Mouse (Mus musculus): ENCODE measurements at regions not wholly inside any gene's neighbourhood (a gene's known extent, or its start where the extent isn't known, plus 50 kb on each side); places are given as distances from the start of the nearest gene placed in this dataset.

DNA sequence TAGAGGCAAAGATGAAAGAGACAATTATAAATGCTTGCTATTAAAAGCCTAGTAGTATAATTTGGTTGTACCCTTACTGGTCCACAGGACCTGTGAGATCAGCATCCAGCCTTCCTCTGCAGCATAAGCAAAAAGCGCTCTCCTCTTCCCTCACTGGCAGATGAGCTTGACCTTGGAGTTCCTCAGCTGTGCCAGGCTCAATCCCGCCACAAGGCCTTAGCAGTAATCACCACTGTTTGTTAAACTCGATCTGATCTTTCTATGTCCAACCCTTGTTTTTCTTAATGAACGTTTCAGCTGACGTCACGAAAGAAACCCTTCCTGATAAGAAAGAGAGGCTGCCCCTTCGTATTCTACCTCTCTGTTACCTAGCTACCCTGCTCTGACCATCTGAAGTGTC lies 183.5 kb downstream of the Ifng start:
- no peak for DNase-seq

DNA sequence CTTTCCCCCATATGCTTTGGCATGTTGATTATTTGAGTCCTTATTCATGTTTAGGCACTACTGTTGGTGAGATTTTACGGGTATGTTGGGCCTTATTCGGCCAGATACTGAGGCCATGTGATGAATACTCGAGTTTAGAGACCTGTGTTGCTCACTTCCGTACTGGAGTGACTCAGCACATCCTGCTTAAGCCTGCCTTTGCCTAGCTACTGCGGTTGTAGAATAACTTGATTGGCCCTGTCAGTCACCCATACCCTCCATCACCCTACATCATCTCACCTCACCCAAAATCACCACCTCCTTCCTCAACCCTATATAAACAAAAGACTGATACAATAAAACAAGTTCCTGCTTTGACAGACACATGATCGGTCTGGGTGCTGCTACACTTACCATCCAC lies 187.2 kb downstream of the Ifng start:
- no peak for DNase-seq

DNA sequence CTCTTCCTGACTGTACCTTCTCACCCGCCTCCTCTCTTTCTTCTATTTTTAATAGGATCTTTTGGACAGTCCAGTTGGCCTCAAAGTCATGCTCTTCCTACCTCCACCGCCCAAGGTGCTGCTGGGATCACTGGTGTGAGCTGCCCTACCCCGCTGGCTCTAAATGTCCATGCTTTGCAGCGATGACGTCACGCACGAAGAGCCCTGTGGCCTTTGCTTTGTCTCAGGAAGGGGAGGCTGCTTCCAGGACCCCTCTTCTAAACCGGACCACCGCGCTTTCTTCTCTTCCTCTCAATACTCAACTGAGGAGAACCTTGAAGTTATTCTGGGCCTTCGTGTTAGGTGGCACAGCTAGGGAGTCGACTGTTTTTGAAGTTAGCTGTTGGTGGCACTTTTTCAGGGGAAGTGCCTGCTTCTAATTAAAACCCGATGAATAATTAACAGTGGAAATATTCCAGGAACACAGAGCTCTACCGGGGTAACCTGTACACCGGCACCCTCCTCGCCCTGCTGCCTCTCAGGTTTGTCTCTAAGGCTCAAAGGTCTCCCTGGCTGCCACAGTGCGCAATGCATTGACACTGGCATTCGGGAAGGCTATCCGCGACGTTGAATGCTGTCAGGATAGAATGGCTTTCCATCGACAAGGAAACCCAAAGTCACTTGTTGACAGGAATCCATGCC lies 188.7 kb downstream of the Ifng start:
- DNase-seq, result peak; percentile 23 to 61

DNA sequence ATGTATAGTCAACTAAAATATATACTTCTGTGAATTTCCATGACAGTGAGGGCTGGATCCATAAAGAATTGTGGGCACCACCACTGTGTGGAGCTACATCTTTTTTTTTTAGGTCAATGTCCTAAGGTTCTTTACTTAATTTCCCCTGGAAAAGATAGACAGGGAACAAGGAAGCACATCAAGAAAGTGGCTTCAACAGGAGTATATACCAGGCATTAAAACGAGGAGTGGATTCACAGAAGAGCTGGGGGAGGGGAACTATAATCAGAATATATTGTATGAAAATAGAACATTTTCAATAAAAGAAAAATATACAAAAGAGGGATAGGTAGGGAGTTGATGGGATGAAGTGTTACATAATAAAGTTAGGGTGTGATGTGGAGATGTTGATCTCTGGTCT lies 190.9 kb downstream of the Ifng start:
- no peak for DNase-seq

DNA sequence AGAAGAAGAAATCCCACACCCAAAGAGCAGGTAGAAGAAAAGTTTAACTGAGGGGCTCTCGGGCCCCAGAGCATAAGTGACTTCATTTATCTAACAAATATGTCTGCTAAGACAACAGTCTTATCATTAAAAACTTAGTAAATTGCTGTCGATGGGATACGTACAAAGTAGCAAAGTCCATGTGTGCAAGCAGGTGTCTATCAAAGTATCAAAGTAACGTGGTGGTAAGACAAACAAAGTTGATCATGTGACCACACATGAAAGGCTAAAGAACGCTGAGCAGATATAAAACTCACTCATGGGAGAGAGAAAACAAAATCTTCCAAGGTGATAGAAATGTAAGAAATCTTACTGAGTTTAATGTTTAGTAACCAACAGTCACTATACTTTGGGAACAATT lies 191.3 kb downstream of the Ifng start:
- no peak for DNase-seq

DNA sequence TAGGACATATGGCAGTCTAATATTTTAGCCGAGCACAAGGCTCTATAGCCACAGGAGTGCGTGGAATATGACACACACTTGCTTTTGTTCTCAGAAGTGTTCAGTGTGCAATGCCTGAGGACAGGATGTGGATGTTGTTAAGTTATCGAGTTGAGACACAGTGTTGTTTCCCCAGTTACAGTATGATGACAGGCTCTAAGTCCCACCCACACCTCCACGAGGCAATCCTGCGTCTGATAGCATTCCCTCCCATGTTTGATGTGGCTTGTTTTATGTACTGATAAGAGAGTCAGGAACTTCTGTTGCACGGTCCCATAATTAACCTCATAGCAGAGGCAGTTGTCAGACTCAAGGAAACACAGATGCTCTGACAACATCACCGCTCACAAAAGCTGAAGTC lies 192.6 kb downstream of the Ifng start:
- DNase-seq, result no peak

DNA sequence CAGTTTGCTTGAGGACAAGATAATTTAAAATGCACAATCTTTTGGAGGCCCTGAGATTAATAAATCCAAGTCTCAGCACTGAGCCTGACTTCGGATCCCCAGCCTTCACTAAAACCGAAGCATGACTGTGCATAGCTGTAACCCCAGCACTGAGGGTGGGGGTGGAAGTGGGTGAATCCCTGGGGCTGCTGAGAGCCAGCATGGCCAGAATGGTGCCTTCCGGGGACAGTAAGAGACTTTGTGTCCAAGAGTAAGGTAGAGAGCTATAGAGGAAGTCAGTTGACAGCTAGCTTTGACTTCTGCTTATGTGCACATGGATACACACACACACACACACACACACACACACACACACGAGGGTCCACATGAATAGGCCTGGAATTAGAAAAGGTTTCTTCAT lies 198.3 kb downstream of the Ifng start:
- DNase-seq, result no peak

DNA sequence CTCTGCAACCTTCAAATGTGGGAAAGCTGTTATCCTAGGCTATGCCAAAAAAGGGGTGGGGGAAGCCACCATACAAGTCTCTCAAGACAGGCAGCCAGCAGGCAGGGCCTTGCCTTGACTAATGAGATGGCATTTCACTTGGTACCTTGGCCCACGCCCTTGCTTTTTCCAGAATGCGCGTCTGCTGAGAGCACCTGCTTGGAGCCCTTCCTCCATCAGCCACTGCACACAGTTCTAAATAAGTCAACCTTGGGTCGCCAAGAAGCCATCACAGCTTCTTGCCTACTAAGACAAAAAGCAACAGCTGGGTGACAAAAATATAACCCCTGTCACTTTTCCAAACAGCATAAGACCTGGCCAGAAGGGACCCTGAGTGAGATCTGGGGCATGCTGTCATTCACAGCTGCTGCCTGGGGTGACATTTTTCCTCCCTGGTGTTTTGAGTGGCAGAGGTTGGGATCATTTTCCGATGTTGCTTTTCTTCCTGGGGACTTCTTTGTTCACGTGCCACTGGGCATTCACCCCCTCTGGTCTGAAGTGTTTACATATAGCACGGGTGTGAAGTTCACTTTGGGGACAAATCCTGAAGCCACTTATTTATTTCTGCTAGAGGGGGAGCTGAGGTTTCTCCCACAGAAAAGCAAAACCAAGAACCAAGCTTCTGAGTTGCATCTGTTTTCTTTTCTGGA lies 199.4 kb downstream of the Ifng start:
- no peak for DNase-seq

DNA sequence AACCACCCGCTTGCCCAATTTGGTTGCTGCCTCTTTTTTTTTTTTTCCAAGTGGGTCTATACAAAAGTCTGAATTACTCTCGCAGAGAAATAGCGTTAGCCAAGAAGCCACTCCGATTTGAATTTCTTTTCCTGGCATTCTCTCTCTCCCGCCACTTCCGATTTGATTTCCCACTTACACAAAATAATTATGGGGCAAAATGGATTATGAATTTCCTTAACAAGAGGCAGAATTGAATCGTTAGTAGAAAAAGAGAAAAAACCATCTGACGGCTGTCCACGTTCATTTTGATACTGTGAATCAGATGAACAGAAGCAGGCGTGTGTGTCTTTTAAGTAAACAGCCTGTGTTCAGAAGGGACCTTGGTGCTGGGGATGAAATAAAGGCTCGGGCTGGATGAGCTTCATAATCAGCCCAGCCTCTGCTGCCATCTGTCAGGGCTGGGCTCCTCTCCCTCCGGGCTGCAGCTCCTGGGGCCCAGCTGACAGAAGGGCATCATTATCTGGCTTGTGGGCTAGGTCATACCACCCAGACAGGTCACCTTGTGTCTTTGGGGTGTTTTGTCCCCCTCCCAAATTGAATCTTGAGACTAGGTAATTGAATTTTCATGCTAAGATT lies 200.1 kb downstream of the Ifng start:
- no peak for DNase-seq

DNA sequence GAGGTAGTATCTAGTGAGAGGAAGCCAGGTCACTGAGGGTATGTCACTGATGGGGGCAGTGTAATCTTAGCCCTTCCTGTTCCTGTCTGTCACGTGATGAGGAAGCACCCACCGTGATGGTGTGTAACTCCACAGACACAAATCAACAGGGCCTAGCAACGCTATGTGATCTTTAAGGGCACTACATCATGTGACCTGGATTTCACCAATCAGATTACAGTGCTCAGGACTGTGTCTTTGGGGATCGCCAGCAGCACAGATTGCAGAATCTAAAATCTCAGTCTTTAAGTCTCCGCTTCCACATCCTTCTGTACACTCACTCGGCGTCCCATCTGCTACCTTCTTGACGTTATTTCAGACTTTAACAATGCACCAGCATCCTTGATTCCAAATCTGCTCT lies 202.8 kb downstream of the Ifng start:
- DNase-seq, result no peak

DNA sequence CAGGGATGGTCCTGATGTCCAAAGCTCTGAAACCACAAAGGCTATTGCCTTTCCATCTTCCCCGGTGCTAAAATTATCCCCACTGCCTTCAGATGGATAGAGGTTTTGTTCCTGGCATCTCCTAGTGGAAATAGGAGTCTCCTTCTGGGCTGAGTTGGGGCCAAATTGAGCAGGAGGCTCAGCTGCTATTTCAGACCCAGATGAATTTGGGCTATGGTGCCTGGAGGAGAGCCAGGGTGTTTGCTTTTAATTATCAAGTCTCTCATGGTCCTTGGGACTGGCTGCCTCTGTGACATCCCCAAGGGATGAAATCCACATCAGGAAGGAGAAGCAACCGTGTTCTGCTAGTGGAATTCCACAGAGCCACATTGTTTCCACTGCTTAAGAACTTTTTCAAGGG lies 207.3 kb downstream of the Ifng start:
- peak in 1 of 2 experiments; percentile 13 for DNase-seq

DNA sequence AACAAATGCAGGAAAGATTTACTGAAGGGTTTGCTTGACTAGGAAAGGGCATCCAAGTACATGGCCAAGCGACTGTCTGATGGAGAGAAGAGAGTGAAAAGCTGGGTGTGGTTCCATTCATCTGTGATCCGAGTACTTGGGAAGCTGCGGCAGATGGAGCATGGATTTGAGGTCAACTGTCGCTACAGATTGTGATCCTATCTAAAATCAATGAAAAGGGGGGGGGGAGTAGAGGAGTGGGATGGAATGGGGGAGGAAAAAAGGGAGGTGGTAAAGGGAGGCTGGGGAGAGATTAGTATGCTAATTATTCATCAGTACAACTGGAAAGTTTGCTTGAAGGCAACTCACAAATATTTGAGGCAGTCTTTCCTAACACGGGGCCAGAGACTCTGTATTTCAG lies 213.4 kb downstream of the Dyrk2 start:
- DNase-seq, result no peak

DNA sequence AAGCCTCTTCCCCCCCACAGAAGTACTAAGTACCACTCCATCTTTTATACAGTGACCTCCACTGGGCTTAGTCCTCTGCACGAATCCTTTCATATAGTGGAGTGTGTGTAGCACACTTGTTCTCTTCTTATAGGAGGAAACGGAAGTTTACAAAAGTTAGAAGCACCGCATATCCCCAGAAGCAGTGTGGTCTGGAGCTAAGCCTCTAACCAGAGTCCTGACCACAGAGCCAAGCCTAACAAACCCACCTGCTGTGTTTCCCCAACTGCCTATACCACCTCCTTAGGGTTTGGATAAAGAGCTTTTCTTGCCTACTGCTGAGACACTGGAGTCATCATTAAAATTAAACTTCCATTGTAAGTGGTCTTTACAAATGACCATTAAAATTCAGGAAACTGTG lies 204.0 kb downstream of the Dyrk2 start:
- DNase-seq, result no peak

DNA sequence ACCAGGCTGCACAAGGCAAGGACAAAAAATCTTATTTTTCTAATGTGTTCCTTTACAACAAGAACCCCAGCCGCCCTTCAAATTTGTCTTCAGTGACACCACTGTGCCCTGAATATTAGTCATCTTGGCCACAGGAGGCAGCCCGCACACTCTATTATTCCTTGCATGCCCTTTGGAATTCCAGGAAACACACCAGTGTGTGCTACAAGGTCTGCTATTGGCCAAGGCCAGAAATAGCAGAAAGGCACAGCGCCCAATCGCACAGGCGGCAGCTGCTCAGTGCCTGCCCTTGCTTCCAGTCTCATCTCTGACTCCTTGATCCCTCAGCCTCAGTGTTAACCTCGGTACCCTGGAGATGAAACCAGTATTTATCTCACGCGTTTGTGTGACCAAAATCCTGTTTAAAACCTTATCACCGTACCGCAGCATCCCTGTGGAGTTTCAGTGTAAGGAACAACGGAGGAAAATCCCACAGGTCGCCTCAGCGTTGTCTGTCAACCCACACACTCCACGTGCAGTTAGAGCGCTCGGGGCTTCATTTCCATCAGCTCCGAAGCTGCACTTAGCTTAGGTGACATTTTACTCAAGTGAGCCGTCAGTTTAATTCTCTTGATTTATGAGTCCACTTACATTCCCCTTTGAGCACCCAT lies 194.1 kb downstream of the Dyrk2 start:
- DNase-seq, result peak; percentile 41 to 59

DNA sequence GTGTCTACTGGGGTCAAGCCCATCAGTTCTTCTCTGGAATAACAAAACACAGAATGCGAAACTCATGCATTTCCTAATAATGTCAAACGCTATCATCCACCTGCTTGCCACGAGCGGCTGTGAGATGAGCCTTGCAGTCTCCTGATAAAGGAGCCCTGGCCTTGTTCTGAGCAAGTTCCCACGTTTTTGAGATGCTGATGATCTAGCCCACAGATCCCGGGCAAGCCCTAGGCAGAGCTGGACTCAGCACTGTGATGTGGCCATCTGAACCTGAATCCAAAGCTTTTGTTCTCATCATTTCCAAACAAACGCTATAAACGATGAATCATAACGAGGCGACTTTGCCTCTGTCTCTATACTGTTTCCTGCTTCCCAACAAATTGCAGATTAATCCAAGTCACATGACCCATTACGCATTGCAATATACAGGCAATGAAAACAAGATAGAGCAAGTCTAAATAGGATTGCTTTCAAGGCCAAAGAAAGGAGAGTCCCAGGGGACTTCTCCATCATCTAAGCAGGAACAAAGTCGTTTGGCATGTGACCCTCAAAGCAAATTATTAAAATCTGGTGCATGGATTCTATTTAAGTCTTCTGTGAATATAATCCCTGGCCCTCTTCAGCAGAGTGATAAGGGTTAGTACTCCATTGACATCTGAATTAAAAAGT lies 191.1 kb downstream of the Dyrk2 start:
- no peak for DNase-seq

DNA sequence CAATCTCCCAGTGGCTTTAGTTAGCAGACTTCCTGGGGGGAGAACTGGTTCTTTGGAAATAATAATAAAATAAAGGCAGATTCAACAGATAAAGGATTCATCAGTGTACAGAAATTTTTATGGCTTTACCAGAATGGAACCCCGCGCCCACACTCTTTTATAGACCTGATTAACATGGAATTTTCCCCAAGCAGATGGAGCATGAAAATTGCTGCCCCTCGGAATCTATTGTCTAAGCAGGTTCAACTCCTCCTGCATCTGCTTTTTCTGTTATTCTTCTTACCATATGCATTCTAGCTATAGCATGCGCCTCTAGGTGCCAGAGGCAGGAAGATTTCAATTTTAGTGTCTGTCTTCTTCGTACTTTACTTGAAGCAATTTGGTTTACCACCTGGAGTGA lies 190.5 kb downstream of the Dyrk2 start:
- DNase-seq, result no peak

DNA sequence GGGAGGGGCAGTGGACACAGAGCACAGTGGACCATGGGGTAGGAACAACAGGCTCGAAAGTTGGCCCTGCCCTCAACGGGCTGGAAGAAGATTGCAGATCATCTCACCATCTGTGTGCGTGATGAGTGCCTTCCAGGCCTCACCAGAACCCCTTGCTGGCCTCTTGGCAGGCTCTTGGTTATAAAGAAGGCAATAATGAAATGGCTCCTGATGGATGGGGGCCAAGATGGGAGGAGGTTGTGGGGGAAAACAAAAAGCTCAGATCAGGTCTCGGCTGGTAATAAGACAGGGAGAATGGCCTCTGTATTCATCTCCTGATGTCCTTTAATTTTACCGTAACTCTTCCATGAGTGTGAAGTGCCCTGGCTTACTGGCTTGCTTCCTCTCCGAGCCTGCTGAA lies 189.1 kb downstream of the Dyrk2 start:
- DNase-seq, result no peak

DNA sequence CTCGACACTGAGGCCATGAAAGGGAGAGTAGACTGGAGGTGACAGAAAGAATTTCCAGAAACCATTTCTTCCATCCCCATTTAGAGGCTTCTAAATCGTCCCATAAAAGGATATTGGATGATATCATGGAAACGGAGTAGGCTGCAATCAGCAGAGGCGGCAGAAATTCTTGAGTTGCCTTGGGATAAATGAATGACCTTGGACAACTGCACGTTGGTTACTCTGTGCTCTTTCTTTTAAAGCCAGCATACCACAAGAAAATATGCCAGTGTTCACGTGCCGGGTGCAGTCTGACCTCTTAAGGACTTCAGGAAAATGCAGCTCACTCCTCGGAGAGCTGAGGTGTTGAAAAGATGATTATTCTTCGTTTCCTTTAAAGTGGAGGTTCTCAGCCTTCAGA lies 186.7 kb downstream of the Dyrk2 start:
- DNase-seq, result no peak

DNA sequence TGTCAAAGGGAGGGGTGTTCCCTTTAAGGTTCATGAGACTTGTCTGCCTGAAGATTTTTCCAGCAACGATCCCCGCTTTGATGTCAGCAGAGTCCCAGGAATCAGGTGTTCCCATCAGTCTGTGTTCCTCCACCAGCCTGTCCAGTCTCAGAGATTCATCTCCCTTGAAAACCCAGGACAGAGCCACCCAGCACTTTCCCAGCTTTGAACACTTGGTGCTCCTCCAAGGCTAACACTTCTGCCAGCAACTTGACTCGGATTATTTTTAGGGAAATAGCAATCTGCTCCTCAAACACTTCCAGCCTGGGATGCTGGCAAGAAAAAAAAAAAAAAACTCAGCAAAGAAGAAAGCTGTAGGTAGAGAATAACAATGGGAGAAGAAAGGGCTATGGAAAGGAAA lies 170.7 kb downstream of the Dyrk2 start:
- DNase-seq, result no peak

DNA sequence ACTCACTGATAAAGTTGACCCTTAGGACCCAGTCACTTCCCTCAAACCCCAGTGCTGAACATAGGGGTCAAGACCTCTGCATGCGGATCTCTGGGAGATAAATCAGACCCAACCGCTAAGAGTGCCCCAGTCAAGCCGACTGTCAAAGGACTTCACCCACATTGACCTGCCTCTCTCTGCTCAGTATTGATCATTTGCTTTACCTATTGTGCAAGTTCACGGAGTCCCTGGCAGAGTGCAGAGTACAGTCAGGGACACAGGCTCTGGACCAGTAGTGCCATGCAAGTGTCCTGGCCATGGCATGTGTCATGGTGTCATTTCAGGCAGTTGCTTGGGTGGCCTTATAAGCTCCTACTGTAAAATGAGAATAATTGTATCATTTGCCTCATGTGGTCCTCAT lies 169.9 kb downstream of the Dyrk2 start:
- no peak for DNase-seq

DNA sequence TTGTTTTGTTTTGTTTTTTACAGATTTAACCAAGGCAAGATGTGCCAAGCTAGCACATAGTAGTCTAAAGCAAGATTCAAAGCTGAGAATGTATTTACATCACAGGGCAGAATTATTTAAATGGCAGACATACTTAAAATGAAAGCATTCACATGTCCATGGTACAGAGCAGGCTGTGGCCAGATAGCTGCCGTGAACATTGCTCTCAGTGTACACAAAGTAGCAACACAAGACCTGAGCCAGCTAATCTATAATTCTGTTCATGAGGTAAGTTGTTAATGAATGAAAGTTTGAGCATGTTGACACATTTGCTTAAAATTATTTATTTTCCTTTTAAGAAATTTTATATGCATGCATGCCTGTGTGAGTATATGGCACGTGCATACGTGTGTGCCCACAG lies 164.0 kb downstream of the Dyrk2 start:
- no peak for DNase-seq

DNA sequence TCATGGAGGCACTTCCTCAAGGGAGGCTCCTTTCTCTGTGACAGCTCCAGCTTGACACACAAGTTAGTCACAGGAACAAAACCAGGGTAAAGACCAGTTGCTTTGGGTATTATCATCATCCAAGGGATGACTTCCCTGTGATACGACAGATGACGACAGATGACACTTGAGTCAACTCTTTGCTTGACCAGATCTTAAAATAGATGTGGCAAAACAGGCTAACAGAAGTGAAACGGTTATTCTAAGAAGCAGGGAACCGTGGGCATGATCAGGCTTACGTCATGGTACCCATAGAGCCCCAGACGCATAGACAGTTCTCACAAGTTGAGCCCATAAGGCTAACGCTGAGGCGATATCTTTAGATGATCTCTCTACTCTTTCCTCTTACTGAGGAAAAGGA lies 160.3 kb downstream of the Dyrk2 start:
- DNase-seq, result no peak

DNA sequence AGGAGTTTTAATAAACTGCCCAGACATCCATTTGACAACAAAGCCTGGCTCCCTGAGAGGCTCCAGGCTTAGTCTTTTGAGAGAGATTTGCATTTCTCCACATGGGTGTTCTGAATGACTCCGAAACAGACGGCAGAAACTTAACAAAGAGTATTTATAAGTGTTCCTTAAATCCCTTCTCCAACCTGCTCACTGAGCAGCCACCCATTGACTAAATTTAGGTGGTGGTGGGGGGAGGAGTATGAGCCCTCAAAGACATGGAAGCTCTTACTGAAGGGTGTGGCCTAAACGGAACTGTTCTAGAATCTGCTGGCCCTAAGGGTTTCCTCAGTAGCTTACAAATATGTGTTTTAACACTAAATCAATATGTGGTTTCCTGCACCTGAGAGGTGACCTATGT lies 158.5 kb downstream of the Dyrk2 start:
- no peak for DNase-seq
